Mouse (Mus musculus) embryonic facial prominence, embryonic 15.5 days (tissue): ENCODE measurements around the gene Atoh7. TPM values are rescaled to one million over a fixed set of nuclear protein-coding genes. Genes with fewer than 3 reads are reported as not detected.

ENCODE experiments used
- polyA plus RNA-seq: library from polyadenylated mRNA; unstranded; fragments of >200 nt; fragmentation: Nextera tagmentation; extraction: Ambion mirVana; gene quantifications from 2 replicates; pipeline ENCODE4 v1.2.1, GENCODE M21; 2015

The Atoh7 gene
- polyA plus RNA-seq, 1 experiment from 2014 or later = 0.32 TPM

Other genes with a start within 250 kb of the Atoh7 start
- gene Tet1, start 190.7 kb upstream of the Atoh7 start, polyA plus RNA-seq = 24.4 and 25.4 TPM in 2 replicates
- gene Slc25a16, start 179.0 kb upstream of the Atoh7 start, polyA plus RNA-seq = 12.3 and 14.4 TPM in 2 replicates
- gene Dna2, start 152.6 kb upstream of the Atoh7 start, polyA plus RNA-seq = 13.8 and 14.1 TPM in 2 replicates
- 26.8 and 31.0 TPM in 2 replicates for gene Rufy2, start 119.4 kb upstream of the Atoh7 start, polyA plus RNA-seq
- gene Hnrnph3, start 75.4 kb upstream of the Atoh7 start, polyA plus RNA-seq = 96.3 and 100 TPM in 2 replicates
- gene Pbld2, start 75.3 kb upstream of the Atoh7 start, polyA plus RNA-seq = 0.62 and 1.3 TPM in 2 replicates
- 1.1 and 1.3 TPM in 2 replicates for gene Pbld1, start 39.5 kb upstream of the Atoh7 start, polyA plus RNA-seq
- gene Mypn, start 104.3 kb downstream of the Atoh7 start, polyA plus RNA-seq = 4.1 and 4.4 TPM in 2 replicates
- 34.3 and 36.0 TPM in 2 replicates for gene Herc4, start 144.2 kb downstream of the Atoh7 start, polyA plus RNA-seq